Mouse (Mus musculus): ENCODE measurements around the gene Ppt2.
A peak's percentile ranks its signal among the peaks of the same experiment; 100 is the strongest.

Gene Ppt2

GRCm38 (mm10) chr17:34605609-34606008 is 22.7 kb downstream of the Ppt2 start:
- peak; percentile 92 to 96 for DNase-seq

GRCm38 (mm10) chr17:34604511-34605237 is 23.6 kb downstream of the Ppt2 start:
- no peak for DNase-seq

GRCm38 (mm10) chr17:34604061-34604508 is 24.2 kb downstream of the Ppt2 start, which contains the start of gene Agpat1:
Agpat1 (plus strand) TSS chr17:34604262.
- peak; percentile 91 to 97 for DNase-seq

GRCm38 (mm10) chr17:34603375-34604060 is 24.8 kb downstream of the Ppt2 start, which contains the start of gene Rnf5:
Rnf5 (minus strand) TSS chr17:34603690.
- DNase-seq: peak; percentile 87 to 93

GRCm38 (mm10) chr17:34601796-34602195 is 26.5 kb downstream of the Ppt2 start:
- DNase-seq: no peak

- no peak for DNase-seq
Observed at GRCm38 (mm10) chr17:34599891-34600290, 28.4 kb downstream of the Ppt2 start.

GRCm38 (mm10) chr17:34597566-34598095 is 30.7 kb downstream of the Ppt2 start, which contains the start of gene Ager:
Ager (plus strand) TSS chr17:34597862.
- no peak for DNase-seq

- no peak for DNase-seq
Observed at GRCm38 (mm10) chr17:34596098-34596497, 32.2 kb downstream of the Ppt2 start.

GRCm38 (mm10) chr17:34593752-34594525 is 34.4 kb downstream of the Ppt2 start:
- no peak for DNase-seq

GRCm38 (mm10) chr17:34592581-34593549 is 35.4 kb downstream of the Ppt2 start:
- DNase-seq: no peak

- DNase-seq: peak; percentile 83 to 91
Observed at GRCm38 (mm10) chr17:34591994-34592375, 36.3 kb downstream of the Ppt2 start.

GRCm38 (mm10) chr17:34591029-34591993 is 37.0 kb downstream of the Ppt2 start, which contains the start of gene Pbx2:
Pbx2 (plus strand) TSS chr17:34591266.
- DNase-seq: peak in 1 of 2 experiments; percentile 41

- peak in 1 of 2 experiments; percentile 36 for DNase-seq
Observed at GRCm38 (mm10) chr17:34590154-34590987, 37.9 kb downstream of the Ppt2 start.

GRCm38 (mm10) chr17:34589681-34590101 is 38.6 kb downstream of the Ppt2 start, which contains the start of gene Gpsm3:
Gpsm3 (plus strand) TSS chr17:34589806.
- DNase-seq: peak; percentile 63 to 76

- no peak for DNase-seq
Observed at GRCm38 (mm10) chr17:34589206-34589605, 39.1 kb downstream of the Ppt2 start.

GRCm38 (mm10) chr17:34588767-34589166 is 39.5 kb downstream of the Ppt2 start:
- no peak for DNase-seq

- no peak for DNase-seq
Observed at GRCm38 (mm10) chr17:34587814-34588213, 40.5 kb downstream of the Ppt2 start.

GRCm38 (mm10) chr17:34587423-34587811 is 40.9 kb downstream of the Ppt2 start:
- peak; percentile 96 to 99 for DNase-seq

- peak; percentile 61 to 92 for DNase-seq
Observed at GRCm38 (mm10) chr17:34586796-34587422, 41.4 kb downstream of the Ppt2 start.
